Mouse (Mus musculus): ENCODE data around the gene Uba52.

- TF ChIP-seq CTCF (IDR thresholded peaks at IDR 0.05) (no peak), EP300 (IDR thresholded peaks at IDR 0.05; ENCODE audit: insufficient read depth, low read depth, low read length) (no peak), POLR2A (IDR thresholded peaks at IDR 0.05; ENCODE audit: insufficient read depth, low read depth, low read length) (no peak)
Observed at GRCm38 (mm10) chr8:70471856-70472255, 38.7 kb downstream of the Uba52 start.
